Mouse (Mus musculus): Measurements from ENCODE around the gene Lpp. TPM values are rescaled to one million over a fixed set of nuclear protein-coding genes. Genes with fewer than 3 reads are reported as not detected.

The Lpp gene
- polyA plus RNA-seq, 1 experiment from 2014 or later = 69.5 TPM

GRCm38 (mm10) chr16:24424356-24424977 lies 31.2 kb downstream of the Lpp start:
- no peak overlapping the region for H3K4me2 ChIP-seq
- no peak overlapping the region for H3K4me3 ChIP-seq (replicated peaks)
- ATAC-seq (ENCODE audit: insufficient read depth, low FRiP score, low read depth) = no peak
- H3K27me3 ChIP-seq (replicated peaks) = no peaks in the 10 kb centered on the region
- H3K27ac ChIP-seq = no peak overlapping the region
- H3K9ac ChIP-seq = no peak overlapping the region
- no peaks in the 10 kb centered on the region for H3K9me3 ChIP-seq
- peaks cover 9% of the 10 kb centered on the region; the same call in 1 of the 2 replicates for H3K4me1 ChIP-seq
- no peaks in the 10 kb centered on the region for H3K36me3 ChIP-seq
- WGBS = 68% methylated on average over 12 of the region's 12 CpGs

GRCm38 (mm10) chr16:24425816-24426215 lies 32.5 kb downstream of the Lpp start:
- no peaks in the 10 kb centered on the region for H3K9me3 ChIP-seq
- WGBS = 45% methylated on average over 3 of the region's 3 CpGs
- 0 out of 2 replicates have a peak, but pooled peaks have one; percentile 13 for ATAC-seq (ENCODE audit: insufficient read depth, low FRiP score, low read depth)

GRCm38 (mm10) chr16:24427606-24428005 lies 34.3 kb downstream of the Lpp start:
- H3K4me3 ChIP-seq (replicated peaks) = no peak overlapping the region
- peaks cover 9% of the 10 kb centered on the region; the same call in 1 of the 2 replicates for H3K4me1 ChIP-seq
- no peaks in the 10 kb centered on the region for H3K27me3 ChIP-seq (replicated peaks)
- WGBS = 93% methylated on average over 3 of the region's 3 CpGs
- no peak for ATAC-seq (ENCODE audit: insufficient read depth, low FRiP score, low read depth)
- no peak overlapping the region for H3K27ac ChIP-seq
- no peak overlapping the region for H3K9ac ChIP-seq
- H3K4me2 ChIP-seq = no peak overlapping the region
- no peaks in the 10 kb centered on the region for H3K9me3 ChIP-seq
- no peaks in the 10 kb centered on the region for H3K36me3 ChIP-seq

More at GRCm38 (mm10) chr16:24425816-24426215, 32.5 kb downstream of the Lpp start:
- Histone ChIP-seq H3K4me3 (replicated peaks) (no peak overlapping the region), H3K27ac (no peak overlapping the region), H3K27me3 (replicated peaks) (no peaks in the 10 kb centered on the region), H3K4me2 (no peak overlapping the region), H3K4me1 (peaks cover 9% of the 10 kb centered on the region; the same call in 1 of the 2 replicates), H3K36me3 (no peaks in the 10 kb centered on the region), H3K9ac (no peak overlapping the region)

- H3K27ac ChIP-seq = no peak overlapping the region
- H3K4me3 ChIP-seq (replicated peaks) = no peak overlapping the region
- H3K9ac ChIP-seq = no peak overlapping the region
- WGBS = 66% methylated on average over 4 of the region's 4 CpGs
- peaks cover 10% of the 10 kb centered on the region; the same call in 1 of the 2 replicates for H3K4me1 ChIP-seq
- no peaks in the 10 kb centered on the region for H3K27me3 ChIP-seq (replicated peaks)
- H3K36me3 ChIP-seq = no peaks in the 10 kb centered on the region
- H3K4me2 ChIP-seq = no peak overlapping the region
- no peak for ATAC-seq (ENCODE audit: insufficient read depth, low FRiP score, low read depth)
- no peaks in the 10 kb centered on the region for H3K9me3 ChIP-seq
Observed at GRCm38 (mm10) chr16:24428055-24428454, 34.7 kb downstream of the Lpp start.

GRCm38 (mm10) chr16:24428742-24429141 lies 35.4 kb downstream of the Lpp start:
- Histone ChIP-seq H3K27ac (no peak overlapping the region), H3K9me3 (no peaks in the 10 kb centered on the region), H3K4me2 (no peak overlapping the region), H3K4me3 (replicated peaks) (no peak overlapping the region), H3K4me1 (peaks cover 16% of the 10 kb centered on the region), H3K36me3 (no peaks in the 10 kb centered on the region), H3K9ac (no peak overlapping the region), H3K27me3 (replicated peaks) (no peaks in the 10 kb centered on the region)
- 76% methylated on average over 4 of the region's 4 CpGs for WGBS
- no peak for ATAC-seq (ENCODE audit: insufficient read depth, low FRiP score, low read depth)

GRCm38 (mm10) chr16:24429691-24430090 lies 36.4 kb downstream of the Lpp start:
- no peak overlapping the region for H3K4me3 ChIP-seq (replicated peaks)
- no peak overlapping the region for H3K9ac ChIP-seq
- peaks cover 23% of the 10 kb centered on the region for H3K4me1 ChIP-seq
- H3K36me3 ChIP-seq = no peaks in the 10 kb centered on the region
- no peaks in the 10 kb centered on the region for H3K9me3 ChIP-seq
- H3K27me3 ChIP-seq (replicated peaks) = no peaks in the 10 kb centered on the region
- H3K27ac ChIP-seq = no peak overlapping the region
- 68% methylated on average over 5 of the region's 5 CpGs for WGBS
- no peak for ATAC-seq (ENCODE audit: insufficient read depth, low FRiP score, low read depth)
- H3K4me2 ChIP-seq = no peak overlapping the region

- Histone ChIP-seq H3K36me3 (no peaks in the 10 kb centered on the region), H3K9ac (no peak overlapping the region), H3K27ac (no peak overlapping the region), H3K4me2 (no peak overlapping the region), H3K27me3 (replicated peaks) (no peaks in the 10 kb centered on the region), H3K4me3 (replicated peaks) (no peak overlapping the region), H3K4me1 (peaks cover 31% of the 10 kb centered on the region), H3K9me3 (no peaks in the 10 kb centered on the region)
- 72% methylated on average over 1 of the region's 1 CpGs for WGBS
- no peak for ATAC-seq (ENCODE audit: insufficient read depth, low FRiP score, low read depth)
Observed at GRCm38 (mm10) chr16:24431808-24432207, 38.5 kb downstream of the Lpp start.

GRCm38 (mm10) chr16:24433563-24433962 lies 40.3 kb downstream of the Lpp start:
- ATAC-seq (ENCODE audit: insufficient read depth, low FRiP score, low read depth) = no peak
- Histone ChIP-seq H3K4me1 (peaks cover 31% of the 10 kb centered on the region), H3K9ac (no peak overlapping the region), H3K9me3 (no peaks in the 10 kb centered on the region), H3K27me3 (replicated peaks) (no peaks in the 10 kb centered on the region), H3K36me3 (no peaks in the 10 kb centered on the region), H3K4me3 (replicated peaks) (no peak overlapping the region), H3K27ac (no peak overlapping the region), H3K4me2 (no peak overlapping the region)
- WGBS = 33% methylated on average over 7 of the region's 7 CpGs

GRCm38 (mm10) chr16:24434026-24434425 lies 40.7 kb downstream of the Lpp start:
- Histone ChIP-seq H3K36me3 (no peaks in the 10 kb centered on the region), H3K4me3 (replicated peaks) (no peak overlapping the region), H3K27me3 (replicated peaks) (no peaks in the 10 kb centered on the region), H3K4me1 (peaks cover 26% of the 10 kb centered on the region), H3K27ac (no peak overlapping the region), H3K9ac (no peak overlapping the region), H3K9me3 (no peaks in the 10 kb centered on the region), H3K4me2 (no peak overlapping the region)
- whole genome bisulfite sequencing = 48% methylated on average over 7 of the region's 7 CpGs
- no peak for ATAC-seq (ENCODE audit: insufficient read depth, low FRiP score, low read depth)

- H3K4me3 ChIP-seq (replicated peaks) = no peak overlapping the region
- H3K27me3 ChIP-seq (replicated peaks) = no peaks in the 10 kb centered on the region
- H3K27ac ChIP-seq = peak overlapping the region; percentile 40; the same call in 1 of the 2 replicates
- H3K4me1 ChIP-seq = peaks cover 26% of the 10 kb centered on the region
- no peaks in the 10 kb centered on the region for H3K36me3 ChIP-seq
- no peak overlapping the region for H3K4me2 ChIP-seq
- WGBS = 51% methylated on average over 7 of the region's 7 CpGs
- peak; percentile 14; the same call in 1 of the 2 replicates for ATAC-seq (ENCODE audit: insufficient read depth, low FRiP score, low read depth)
- no peak overlapping the region for H3K9ac ChIP-seq
- H3K9me3 ChIP-seq = no peaks in the 10 kb centered on the region
Observed at GRCm38 (mm10) chr16:24434531-24435114, 41.3 kb downstream of the Lpp start.

GRCm38 (mm10) chr16:24435115-24435553 lies 41.8 kb downstream of the Lpp start:
- no peak overlapping the region for H3K4me3 ChIP-seq (replicated peaks)
- peaks cover 26% of the 10 kb centered on the region for H3K4me1 ChIP-seq
- no peak overlapping the region for H3K9ac ChIP-seq
- no peak overlapping the region for H3K4me2 ChIP-seq
- H3K9me3 ChIP-seq = no peaks in the 10 kb centered on the region
- H3K36me3 ChIP-seq = no peaks in the 10 kb centered on the region
- H3K27me3 ChIP-seq (replicated peaks) = no peaks in the 10 kb centered on the region
- peak overlapping the region; percentile 40; the same call in 1 of the 2 replicates for H3K27ac ChIP-seq
- WGBS = 51% methylated on average over 6 of the region's 6 CpGs
- peak; percentile 44; the same call in 1 of the 2 replicates for ATAC-seq (ENCODE audit: insufficient read depth, low FRiP score, low read depth)

GRCm38 (mm10) chr16:24438438-24438837 lies 45.1 kb downstream of the Lpp start:
- no peak for ATAC-seq (ENCODE audit: insufficient read depth, low FRiP score, low read depth)
- 78% methylated on average over 4 of the region's 4 CpGs for WGBS

More at GRCm38 (mm10) chr16:24438438-24438837, 45.1 kb downstream of the Lpp start:
- no peaks in the 10 kb centered on the region for H3K9me3 ChIP-seq
- peaks cover 40% of the 10 kb centered on the region for H3K4me1 ChIP-seq
- H3K36me3 ChIP-seq = no peaks in the 10 kb centered on the region
- no peak overlapping the region for H3K4me3 ChIP-seq (replicated peaks)
- H3K4me2 ChIP-seq = no peak overlapping the region
- H3K27me3 ChIP-seq (replicated peaks) = no peaks in the 10 kb centered on the region
- no peak overlapping the region for H3K9ac ChIP-seq
- H3K27ac ChIP-seq = no peak overlapping the region

All from stomach, embryonic 15.5 days (tissue).